Mouse (Mus musculus): ENCODE results near the gene Ip6k2. TPM values are rescaled to one million over a fixed set of nuclear protein-coding genes. Genes with fewer than 3 reads are reported as not detected.

Ip6k2 gene
- total RNA-seq, 2 experiments from 2014 or later = 24.3 to 24.4 TPM

DNA sequence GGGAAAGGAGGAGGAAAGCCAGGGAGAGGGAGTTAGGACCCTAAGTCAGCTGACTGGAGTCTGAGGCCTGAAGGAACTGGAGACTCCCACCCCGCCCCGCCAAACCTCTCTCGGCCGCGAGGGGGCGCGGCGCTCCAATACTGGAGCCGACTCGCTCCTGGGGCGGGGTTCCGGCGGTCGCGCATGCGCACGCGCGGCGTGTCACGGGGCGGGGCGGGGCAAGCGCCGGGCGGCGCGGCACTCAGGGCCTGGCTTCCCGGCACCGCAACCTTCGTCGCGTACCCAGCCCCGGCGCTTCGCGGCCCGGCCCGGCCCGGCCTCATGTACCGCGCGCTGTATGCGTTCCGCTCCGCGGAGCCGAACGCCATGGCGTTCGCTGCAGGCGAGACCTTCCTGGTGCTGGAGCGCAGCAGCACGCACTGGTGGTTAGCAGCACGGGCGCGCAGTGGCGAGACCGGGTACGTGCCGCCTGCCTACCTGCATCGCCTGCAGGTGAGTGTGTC lies 24.6 kb downstream of the Ip6k2 start, which contains the start of gene Nckipsd:
Gene Nckipsd, plus strand, starts transcription at position 206 of the 503 bp plus-strand sequence.
- intact Hi-C loops (cut with DNase I; ENCODE audit: low total_unique reads) = loop anchor here (5.0 kb wide), 1 partner anchor 51 kb away; no protein-coding TSS in a partner anchor
- DNase-seq = peak; percentile 96

- intact Hi-C loops (cut with DNase I; ENCODE audit: low total_unique reads) = loop anchor here (5.0 kb wide), 1 partner anchor 52 kb away; no protein-coding TSS in a partner anchor
- no peak for DNase-seq
These were observed 25.6 kb downstream of the Ip6k2 start for GRCm38 (mm10) chr9:108809188-108809587.

DNA sequence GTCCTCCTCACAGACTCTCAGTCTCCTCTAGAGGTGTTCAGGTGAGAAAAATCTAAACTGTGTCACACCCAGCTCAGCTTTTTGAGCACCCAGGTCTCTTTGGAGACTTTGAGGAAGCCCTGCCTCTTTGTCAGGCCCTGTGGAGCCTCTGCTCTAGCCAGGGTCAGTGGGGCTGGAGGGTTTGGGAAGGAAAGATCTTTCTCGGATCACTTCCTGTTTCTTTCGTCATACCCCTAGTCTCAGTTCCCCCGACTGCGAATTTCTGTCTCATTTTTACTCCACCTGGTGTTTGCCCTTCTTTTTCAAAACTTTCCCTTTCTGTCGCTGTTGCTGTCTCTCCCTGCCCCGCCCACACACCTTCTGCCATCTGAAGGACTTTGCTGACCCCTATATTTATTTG lies 26.1 kb downstream of the Ip6k2 start:
- no peak for DNase-seq
- intact Hi-C loops (cut with DNase I; ENCODE audit: low total_unique reads) = loop anchor here (5.0 kb wide), 2 partner anchors 42 to 52 kb away; no protein-coding TSS in a partner anchor

- intact Hi-C loops (cut with DNase I; ENCODE audit: low total_unique reads) = loop anchor here (5.0 kb wide), 1 partner anchor 43 kb away; no protein-coding TSS in a partner anchor
- DNase-seq = no peak
These were observed 26.9 kb downstream of the Ip6k2 start for GRCm38 (mm10) chr9:108810516-108810915.

DNA sequence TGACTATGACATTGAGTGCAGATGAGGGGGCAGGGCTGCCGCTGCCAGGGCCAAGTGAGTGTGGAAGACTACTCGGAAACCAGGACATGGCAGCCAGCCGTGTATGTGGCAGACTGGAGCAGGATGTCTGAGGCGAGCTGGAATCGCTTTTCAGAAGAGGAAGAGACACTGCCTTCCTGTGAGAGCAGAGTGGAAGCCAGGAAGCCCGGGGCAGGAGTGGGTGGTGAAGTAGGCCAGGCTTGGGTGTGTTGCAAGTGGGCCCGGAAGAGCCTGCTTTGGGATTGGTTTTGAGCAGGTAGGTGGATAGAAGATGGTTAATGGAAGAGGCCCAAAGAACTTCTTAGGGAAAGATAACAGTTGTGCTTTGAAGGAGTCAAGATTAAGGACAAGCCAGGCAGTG lies 32.0 kb downstream of the Ip6k2 start:
- intact Hi-C loops (cut with DNase I; ENCODE audit: low total_unique reads) = no loop called here

DNA sequence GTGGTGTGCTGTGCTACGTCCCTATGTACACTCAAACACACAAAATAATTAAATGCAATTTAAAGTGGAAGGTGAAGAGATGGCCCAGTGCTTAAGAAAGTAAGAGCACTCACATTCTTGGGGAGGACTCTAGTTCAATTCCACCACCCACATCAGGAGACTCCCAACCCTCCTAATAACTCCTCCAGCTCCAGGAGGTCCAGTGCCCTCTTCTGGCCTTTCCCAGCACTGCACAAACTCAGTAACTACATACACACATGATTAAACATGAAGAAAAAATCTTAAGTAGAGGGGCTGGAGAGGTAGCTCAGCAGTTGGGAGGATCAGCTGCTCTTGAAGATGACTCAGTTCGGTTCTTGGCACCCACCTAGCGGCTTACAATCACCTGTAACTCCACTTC lies 35.9 kb downstream of the Ip6k2 start:
- peak; percentile 46 for DNase-seq
- intact Hi-C loops (cut with DNase I; ENCODE audit: low total_unique reads) = no loop called here

More for the DNA sequence above, 32.0 kb downstream of the Ip6k2 start:
- no peak for DNase-seq

GRCm38 (mm10) chr9:108820077-108820476 lies 36.5 kb downstream of the Ip6k2 start:
- no peak for DNase-seq
- intact Hi-C loops (cut with DNase I; ENCODE audit: low total_unique reads) = loop anchor here (5.0 kb wide), 1 partner anchor 63 kb away; no protein-coding TSS in a partner anchor

DNA sequence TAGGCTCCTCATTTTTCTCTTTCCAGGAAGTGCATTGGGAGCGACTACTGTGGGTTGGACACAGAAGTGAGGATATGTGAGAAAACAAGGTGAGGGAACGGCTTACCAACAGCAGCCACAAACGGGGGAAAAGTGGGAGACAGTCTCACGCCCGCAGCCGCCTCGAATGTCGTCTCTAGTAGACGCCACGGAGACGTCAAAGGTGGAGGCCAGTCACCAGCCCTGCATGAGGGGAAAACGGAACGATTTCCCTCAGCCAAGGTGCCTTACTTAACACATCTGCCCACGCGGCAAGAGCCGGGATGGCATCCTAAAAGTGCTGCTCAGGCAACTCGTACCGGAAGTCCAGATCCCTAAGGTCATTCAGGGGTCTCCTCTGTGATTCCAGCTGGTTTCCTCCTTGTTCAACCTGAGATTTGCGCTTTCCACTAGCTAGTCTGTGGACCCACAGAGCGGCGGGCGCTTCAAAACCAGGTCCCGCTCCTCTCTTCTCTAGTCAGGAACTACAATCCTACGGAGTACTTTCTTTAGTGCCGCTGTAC lies 40.6 kb downstream of the Ip6k2 start:
- intact Hi-C loops (cut with DNase I; ENCODE audit: low total_unique reads) = loop anchor here (5.0 kb wide), 1 partner anchor 67 kb away; no protein-coding TSS in a partner anchor
- DNase-seq = no peak

- intact Hi-C loops (cut with DNase I; ENCODE audit: low total_unique reads) = loop anchor here (5.0 kb wide), 1 partner anchor 68 kb away; no protein-coding TSS in a partner anchor
- DNase-seq = no peak
These were observed 41.3 kb downstream of the Ip6k2 start for GRCm38 (mm10) chr9:108824755-108825413.

GRCm38 (mm10) chr9:108825820-108826699 lies 42.5 kb downstream of the Ip6k2 start, which contains the start of gene Celsr3:
Gene Celsr3 (plus strand): TSS chr9:108826320.
- intact Hi-C loops (cut with DNase I; ENCODE audit: low total_unique reads) = no loop called here
- no peak for DNase-seq

DNA sequence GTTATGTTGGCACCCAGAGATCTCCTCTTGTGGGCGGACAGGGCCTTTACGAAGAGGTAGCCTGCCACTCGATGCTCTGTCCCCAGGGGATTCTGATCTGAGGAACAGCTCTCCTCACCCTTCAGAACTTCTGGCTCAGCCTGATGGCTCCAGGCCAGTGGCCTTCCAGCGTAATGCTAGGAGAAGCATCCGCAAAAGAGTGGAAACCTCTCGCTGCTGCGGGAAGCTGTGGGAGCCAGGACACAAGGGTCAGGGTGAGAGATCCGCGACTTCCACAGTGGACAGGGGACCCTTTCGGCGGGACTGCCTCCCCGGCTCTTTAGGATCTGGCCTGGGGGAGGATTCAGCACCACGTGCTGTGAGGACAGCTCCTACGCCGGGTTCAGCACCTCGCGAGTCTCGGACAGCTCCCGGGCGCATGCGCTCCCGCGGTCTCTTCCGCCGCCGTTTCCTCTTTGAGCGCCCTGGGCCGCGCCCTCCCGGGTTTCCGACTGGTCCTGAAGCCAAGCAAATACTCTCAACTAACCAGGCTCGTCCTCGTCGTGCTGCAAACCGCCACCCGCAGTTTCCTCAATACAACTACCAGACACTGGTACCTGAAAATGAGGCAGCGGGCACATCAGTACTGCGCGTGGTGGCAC lies 43.2 kb downstream of the Ip6k2 start:
- intact Hi-C loops (cut with DNase I; ENCODE audit: low total_unique reads) = no loop called here
- DNase-seq = peak; percentile 79

DNA sequence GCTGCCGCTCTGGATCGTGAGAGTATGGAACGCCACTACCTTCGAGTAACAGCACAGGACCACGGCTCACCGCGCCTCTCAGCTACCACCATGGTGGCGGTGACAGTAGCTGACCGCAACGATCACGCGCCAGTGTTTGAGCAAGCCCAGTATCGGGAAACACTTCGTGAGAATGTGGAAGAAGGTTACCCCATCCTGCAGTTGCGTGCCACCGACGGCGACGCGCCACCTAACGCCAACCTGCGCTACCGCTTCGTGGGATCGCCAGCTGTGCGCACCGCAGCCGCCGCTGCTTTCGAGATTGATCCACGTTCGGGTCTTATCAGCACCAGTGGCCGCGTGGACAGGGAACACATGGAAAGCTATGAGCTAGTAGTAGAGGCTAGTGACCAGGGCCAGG lies 43.9 kb downstream of the Ip6k2 start:
- intact Hi-C loops (cut with DNase I; ENCODE audit: low total_unique reads) = no loop called here

GRCm38 (mm10) chr9:108827906-108828305 lies 44.3 kb downstream of the Ip6k2 start:
- DNase-seq = no peak
- intact Hi-C loops (cut with DNase I; ENCODE audit: low total_unique reads) = no loop called here

More for the DNA sequence above, 43.9 kb downstream of the Ip6k2 start:
- DNase-seq = no peak

- DNase-seq = no peak
- intact Hi-C loops (cut with DNase I; ENCODE audit: low total_unique reads) = no loop called here
These were observed 48.0 kb downstream of the Ip6k2 start for GRCm38 (mm10) chr9:108831637-108832036.

- intact Hi-C loops (cut with DNase I; ENCODE audit: low total_unique reads) = no loop called here
- peak; percentile 85 for DNase-seq
These were observed 49.0 kb downstream of the Ip6k2 start for GRCm38 (mm10) chr9:108832390-108833108.

DNA sequence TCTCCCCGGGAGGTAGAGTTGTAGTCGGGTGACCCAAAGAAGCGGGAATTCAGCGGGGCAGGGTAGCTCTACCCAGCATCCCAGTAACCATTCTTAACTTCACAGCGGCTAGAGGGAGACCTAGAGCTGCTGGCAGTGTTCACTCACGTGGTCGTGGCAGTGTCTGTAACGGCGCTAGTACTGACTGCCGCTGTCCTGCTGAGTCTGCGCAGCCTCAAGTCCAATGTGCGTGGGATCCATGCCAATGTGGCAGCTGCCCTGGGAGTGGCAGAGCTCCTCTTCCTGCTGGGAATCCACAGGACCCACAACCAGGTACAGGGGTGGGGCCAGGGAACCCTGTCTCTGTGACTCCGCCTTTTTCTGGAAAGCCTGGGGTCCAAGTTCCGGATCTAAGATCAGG lies 59.4 kb downstream of the Ip6k2 start:
- DNase-seq = peak; percentile 70
- intact Hi-C loops (cut with DNase I; ENCODE audit: low total_unique reads) = no loop called here

- intact Hi-C loops (cut with DNase I; ENCODE audit: low total_unique reads) = no loop called here
- no peak for DNase-seq
These were observed 61.8 kb downstream of the Ip6k2 start for GRCm38 (mm10) chr9:108845390-108845789.

- intact Hi-C loops (cut with DNase I; ENCODE audit: low total_unique reads) = no loop called here
These were observed 63.8 kb downstream of the Ip6k2 start for GRCm38 (mm10) chr9:108847374-108847773.

GRCm38 (mm10) chr9:108848419-108848818 lies 64.8 kb downstream of the Ip6k2 start:
- DNase-seq = no peak
- intact Hi-C loops (cut with DNase I; ENCODE audit: low total_unique reads) = no loop called here

More at GRCm38 (mm10) chr9:108847374-108847773, 63.8 kb downstream of the Ip6k2 start:
- no peak for DNase-seq

Data from gastrocnemius, postnatal 14 days (tissue).